ENCODE assay signal across 17 mouse cellular contexts in the genomic region with DNA sequence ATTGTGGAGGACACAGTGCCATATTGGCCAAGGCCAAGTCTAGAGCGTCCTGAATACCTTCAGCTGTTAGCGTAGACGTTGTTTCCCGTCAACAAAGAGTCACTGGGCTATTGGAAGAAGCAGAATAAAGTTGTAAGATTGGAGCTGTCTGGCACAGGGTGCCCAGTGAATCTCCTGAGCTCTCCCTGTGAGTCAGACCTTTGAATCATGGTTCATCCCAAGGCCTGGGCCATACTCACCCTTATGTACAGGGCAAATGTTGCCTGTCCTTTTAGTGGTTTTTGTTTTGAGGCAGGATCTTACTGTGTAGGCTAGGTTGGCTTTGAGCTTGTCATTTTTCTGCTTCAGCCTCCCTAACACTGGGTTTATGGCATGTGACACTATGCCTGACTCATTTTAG.
"Had no signal": no experiment of that assay in that cellular context is flagged by ENCODE, and none has a peak within 500 bp of the region (broad histone marks: within the 10 kb centered on the region; RNA-seq: fewer than 3 reads in every experiment).

No protein-coding gene starts in this region.

- H3K36me3 ChIP-seq: limb, embryonic 12.5 days; lung, embryonic 15.5 days; neural tube, embryonic 15.5 days had no signal

- ATAC-seq: liver, postnatal 0 days; midbrain, embryonic 16.5 days had no signal

- H3K27me3 ChIP-seq: limb, embryonic 12.5 days; liver, embryonic 13.5 days; lung, embryonic 15.5 days; midbrain, embryonic 12.5 days; neural tube, embryonic 15.5 days had no signal

- DNase-seq: kidney, postnatal 36 days; layer of hippocampus, adult 9-11 months; layer of hippocampus, postnatal 36 days; liver; liver, embryonic 13.5 days; liver, postnatal 0 days; lung, postnatal 14 days; right cerebral cortex, adult 18-20 months; right cerebral cortex, postnatal 25 days; thymus, postnatal 36 days had no signal

- H3K9ac ChIP-seq: limb, embryonic 12.5 days; liver, embryonic 13.5 days; liver, postnatal 0 days; lung, embryonic 15.5 days; midbrain, embryonic 12.5 days; neural tube, embryonic 15.5 days had no signal

- H3K27ac ChIP-seq: kidney, postnatal 0 days; liver, embryonic 13.5 days; lung, embryonic 15.5 days; midbrain, embryonic 12.5 days; neural tube, embryonic 15.5 days had no signal

- H3K9me3 ChIP-seq: limb, embryonic 12.5 days; liver, embryonic 13.5 days; lung, embryonic 15.5 days; midbrain, embryonic 12.5 days; neural tube, embryonic 15.5 days had no signal

- H3K4me1 ChIP-seq: lung, embryonic 15.5 days; midbrain, embryonic 12.5 days had no signal

- H3K4me2 ChIP-seq: limb, embryonic 12.5 days; liver, embryonic 13.5 days; lung, embryonic 15.5 days; midbrain, embryonic 12.5 days; neural tube, embryonic 15.5 days had no signal

- H3K4me3 ChIP-seq: limb, embryonic 12.5 days; liver, embryonic 13.5 days; lung, embryonic 15.5 days; midbrain, embryonic 12.5 days; myocyte; neural tube, embryonic 15.5 days had no signal
